Mouse (Mus musculus) heart, postnatal 0 days (tissue): ENCODE results near the gene Ddx21.

Experiments used
- CTCF ChIP-seq: IDR thresholded peaks from 2 replicates; pipeline ENCODE4 v1.5.1; 2016; ENCODE audit warnings: antibody characterized with exemption, control low read depth, low read depth
- EP300 ChIP-seq: IDR thresholded peaks from 2 replicates; pipeline ENCODE4 v1.6.1; 2016; ENCODE audit warnings: antibody characterized with exemption, low read depth

GRCm38 (mm10) chr10:62601053-62601791, 859 bp downstream of the Ddx21 start:
- TF ChIP-seq CTCF, result no peak
- no peak for TF ChIP-seq EP300
